Mouse (Mus musculus) spleen, adult 2 months (tissue): Measurements from ENCODE around the gene Serinc4.
A peak's percentile ranks its signal among the peaks of the same experiment; 100 is the strongest.

Experiments
- CTCF ChIP-seq: fragments of 200-500 bp; IDR thresholded peaks from 2 replicates; pipeline ENCODE4 v1.5.1; 2011; ENCODE audit warnings: mild to moderate bottlenecking, inconsistent platforms; ENCODE audit not compliant: insufficient read depth, insufficient read length, insufficient replicate concordance; ENCODE audit errors: extremely low read depth
- POLR2A ChIP-seq: fragments of 200-500 bp; IDR thresholded peaks from 2 replicates; pipeline ENCODE4 v1.6.1; 2011; ENCODE audit warnings: low read depth, low read length, inconsistent platforms

DNA sequence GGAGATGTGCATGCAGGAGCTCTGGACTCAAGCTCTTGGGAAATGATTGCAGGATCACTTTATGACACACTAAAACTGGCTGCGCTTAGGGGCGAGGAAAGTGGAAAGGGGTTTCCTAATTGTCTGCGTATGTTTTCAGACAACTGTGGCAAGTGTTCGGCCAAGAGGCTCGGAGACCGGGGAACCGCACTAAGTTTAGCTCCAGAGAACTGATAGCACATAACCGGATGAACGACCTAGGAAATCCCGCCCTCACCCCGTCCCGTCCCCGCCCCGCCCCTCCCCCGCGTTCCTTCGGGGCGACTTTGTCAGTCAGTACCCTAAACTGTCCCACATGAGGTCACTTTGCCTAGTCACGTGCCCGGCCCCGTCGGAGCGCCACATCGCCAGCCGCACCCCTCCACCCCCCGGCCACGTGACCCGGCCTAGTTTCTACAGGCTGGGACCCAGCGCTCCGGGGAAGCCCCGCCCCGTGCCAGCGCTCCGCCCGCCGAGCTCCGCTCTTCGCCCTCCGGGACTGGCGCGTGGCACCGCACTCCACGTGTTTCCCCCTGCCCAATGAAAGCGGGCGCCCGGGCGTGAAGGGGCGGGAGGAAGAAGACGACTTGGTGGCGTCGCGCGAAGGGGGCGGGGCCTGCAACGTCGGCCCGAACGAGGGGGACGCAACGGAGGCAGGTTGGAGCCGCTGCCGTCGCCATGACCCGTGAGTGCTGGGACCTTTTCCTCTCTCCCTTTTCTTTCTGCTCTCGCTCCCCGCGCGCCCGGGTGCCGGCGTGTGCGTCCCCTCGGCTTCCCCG, 7.6 kb downstream of the Serinc4 start, which contains the start of gene Serf2:
- TF ChIP-seq POLR2A, result peak; percentile 92
- no peak for TF ChIP-seq CTCF
